Mouse (Mus musculus): ENCODE data around the gene Nrg3.
"Not testable (repeated sequence)": the region's sequence is repeated elsewhere in the genome, so short reads cannot be mapped to it uniquely, and the experiment has no call there.

Nrg3 gene

DNA sequence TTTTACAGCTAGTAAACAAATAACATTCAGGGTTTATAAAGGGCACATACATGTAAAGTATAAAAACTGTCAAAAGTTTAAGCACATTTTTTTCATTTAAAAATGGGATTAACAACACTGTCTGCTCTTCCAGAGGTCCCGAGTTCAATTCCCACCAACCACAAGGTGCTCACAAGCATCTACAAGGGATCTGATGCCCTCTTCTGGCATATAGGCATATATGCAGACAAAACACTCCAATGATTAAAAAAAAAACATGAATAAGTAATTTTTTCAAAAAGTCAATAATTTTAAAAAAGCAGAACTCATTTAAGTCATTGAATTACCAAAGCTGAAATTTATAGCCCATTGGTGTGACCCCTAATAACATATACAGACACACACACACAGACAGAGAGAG, 878.6 kb downstream of the Nrg3 start:
- no peak for DNase-seq

DNA sequence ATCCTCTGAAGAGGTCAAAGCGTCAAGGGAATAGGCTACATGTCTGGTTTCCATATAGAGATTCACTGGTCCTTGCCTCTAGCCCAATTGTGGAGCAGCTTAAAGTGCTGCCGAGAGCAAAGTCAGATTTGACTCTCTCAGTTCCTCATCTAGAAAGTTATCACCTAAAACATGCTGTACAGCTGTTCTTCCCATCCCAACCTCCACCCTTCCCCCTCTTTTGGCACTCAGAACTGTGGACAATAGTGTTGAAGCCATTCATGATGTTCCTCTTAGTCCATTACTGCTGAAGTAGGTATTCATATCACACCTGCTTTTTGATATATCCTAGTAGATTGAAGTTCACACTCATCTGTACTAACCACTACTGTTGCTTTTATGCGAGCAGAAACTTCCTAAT, 896.1 kb downstream of the Nrg3 start:
- DNase-seq = no peak

DNA sequence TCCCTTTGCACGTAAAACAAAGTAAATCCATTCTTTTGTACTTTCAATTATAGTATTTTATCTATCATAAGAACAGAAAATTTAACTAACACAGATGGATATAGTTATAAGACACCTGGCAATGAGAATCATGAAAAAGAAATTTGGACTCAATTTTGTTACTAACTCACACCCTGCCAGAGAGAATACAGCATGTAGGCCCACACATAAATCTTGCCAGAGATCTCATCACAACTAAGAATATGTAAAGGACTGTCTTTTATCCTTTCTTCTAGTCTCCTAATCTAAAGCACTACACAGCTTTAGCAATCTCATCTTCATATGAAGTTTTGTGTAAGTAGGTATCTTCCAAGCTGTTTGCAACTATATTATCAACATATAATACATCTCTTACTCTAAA, 904.7 kb downstream of the Nrg3 start:
- no peak for DNase-seq

DNA sequence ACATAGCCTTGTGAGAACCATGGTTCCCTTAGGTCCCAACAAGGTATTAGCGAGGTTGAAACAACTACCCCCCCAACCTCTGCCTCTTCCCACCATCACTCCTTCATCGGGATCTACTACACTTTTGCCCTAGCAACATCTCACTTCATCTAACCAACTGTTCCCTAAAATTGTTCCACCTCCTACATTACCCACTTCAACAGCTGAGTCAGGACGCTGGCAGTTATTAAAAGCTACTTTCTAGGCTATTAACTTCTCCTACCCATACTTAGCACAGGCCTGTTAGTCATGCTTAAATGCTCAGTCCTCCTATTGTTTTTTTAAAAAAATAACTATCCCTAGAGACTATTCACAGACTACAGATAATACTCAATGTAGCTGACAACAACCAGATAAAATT, 906.7 kb downstream of the Nrg3 start:
- no peak for DNase-seq

DNA sequence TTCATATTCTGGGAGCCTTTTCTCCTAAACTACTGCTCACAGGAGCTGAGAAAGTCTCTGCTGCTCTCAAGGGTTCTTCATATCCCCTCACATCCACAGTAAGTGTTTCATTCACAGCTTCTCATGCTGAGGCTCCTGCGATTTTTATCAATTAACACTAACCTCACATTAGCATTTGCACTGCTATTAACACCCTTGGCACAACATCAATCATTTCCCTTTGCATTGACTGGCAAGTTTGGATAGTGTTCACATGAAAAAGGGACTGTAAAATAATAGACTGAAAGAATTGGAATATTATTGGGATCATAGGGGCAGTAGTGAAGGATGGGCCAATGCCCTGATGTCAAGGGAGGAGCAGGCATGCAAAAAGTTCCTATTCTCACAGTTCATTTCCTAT, 918.3 kb downstream of the Nrg3 start:
- no peak for DNase-seq

DNA sequence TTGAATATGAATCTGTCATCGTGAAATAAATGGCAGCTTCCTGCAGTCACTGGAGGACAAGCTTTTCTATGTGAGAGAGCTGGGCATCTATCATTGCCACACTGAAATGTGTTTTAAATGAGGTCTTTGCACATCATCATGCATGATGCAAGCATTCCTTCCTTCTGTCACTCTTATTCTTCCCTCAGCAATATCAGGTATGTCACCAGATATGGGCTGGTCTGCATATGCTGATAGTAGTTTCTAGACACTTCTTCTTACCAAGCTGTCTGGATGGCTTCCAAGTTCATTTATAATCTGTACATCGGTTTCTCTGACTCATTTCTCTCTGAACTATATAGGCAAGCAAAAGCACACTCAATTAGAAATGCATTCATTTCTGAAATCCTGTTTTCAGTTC, 925.6 kb downstream of the Nrg3 start:
- no peak for DNase-seq

DNA sequence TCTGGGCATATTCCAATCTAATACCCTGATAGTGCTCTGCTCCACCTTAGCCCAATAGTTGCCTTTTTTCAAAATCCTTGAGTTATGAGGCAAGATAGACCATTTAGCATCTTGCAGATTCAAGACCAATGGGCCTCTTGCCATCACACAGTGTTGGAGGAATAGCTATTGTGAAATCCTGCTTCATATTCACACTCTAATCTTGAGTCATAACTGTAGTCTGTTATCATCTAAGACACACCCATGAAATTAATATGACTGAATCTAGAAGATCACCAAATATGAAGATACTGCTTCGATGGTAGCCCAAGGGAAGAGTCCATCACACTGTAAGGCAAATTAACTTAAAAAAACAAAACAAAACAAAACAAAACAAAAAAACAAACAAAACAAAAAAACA, 937.7 kb downstream of the Nrg3 start:
- DNase-seq = no peak

DNA sequence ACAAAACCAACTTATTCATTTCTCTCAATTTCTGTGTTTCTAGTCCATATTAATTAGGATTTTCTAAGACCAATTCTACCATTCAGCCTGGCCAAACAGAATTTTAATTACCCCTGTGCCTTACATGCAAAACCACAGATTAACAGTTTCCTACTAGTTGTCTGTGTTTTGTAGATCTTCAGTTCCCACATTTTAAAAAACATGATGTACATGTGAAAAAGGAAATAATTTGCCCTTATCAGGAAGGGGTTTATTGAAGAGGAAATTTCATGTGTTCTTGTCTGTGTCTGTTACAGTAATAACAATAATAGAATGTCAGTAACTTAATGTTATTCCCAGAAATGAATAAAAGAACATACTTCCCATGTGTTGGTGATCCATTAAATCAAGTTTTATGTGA, 939.4 kb downstream of the Nrg3 start:
- DNase-seq = no peak

DNA sequence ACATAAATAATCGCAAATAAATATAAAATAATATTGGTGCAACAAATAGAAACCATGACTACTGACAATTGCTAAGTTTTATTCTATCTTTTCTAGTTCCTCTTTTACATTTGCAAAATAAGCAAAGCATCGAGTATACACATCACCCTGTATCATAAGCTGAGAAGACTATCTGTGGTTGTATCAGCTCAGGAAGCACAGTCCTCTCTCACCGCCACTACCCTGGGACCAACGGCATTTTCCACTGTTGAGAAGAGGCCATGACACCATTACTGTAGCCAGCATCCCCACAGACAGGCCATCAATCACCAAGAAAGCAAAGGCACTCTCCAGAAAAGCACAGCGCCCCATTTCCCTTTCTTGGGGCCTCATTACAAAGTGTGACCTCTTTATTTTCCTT, 956.7 kb downstream of the Nrg3 start:
- DNase-seq = no peak

DNA sequence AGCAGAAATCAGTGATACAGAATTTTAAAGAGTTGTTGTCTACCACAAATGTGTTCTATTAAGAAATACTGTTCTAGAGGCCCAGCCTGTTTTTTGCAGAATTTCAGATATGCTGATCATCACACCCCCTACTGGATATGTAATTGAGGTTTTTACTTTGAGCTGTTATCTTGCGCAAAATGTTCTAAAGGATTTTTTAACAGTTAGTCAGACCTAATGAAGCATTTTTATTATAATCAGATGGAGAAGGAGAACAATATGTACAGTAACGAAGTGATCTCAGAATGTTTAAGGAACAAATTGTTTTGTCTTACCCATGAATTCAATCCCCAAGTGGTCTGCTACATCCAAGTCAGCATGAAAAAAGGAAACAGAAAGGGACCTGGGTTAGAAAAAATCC, 963.9 kb downstream of the Nrg3 start:
- DNase-seq = no peak

DNA sequence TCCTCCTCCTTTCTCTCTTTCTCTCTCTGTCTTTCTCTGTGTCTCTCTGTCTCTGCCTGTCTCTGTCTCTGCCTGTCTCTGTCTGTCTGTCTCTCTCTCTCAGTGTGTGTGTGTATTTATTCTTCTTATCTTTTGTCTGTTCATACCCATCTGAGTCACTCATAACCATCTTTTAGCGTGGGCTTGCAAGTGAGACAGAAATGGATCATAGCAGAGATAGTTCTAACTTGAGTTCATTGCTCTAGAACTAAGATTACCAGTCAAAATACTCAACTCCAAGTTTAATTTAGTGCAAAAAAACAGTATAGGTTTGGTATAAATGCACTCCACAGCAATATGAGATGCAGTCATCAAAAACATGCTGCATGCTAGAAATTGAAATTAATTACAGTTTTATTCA, 977.9 kb downstream of the Nrg3 start:
- DNase-seq = no peak

DNA sequence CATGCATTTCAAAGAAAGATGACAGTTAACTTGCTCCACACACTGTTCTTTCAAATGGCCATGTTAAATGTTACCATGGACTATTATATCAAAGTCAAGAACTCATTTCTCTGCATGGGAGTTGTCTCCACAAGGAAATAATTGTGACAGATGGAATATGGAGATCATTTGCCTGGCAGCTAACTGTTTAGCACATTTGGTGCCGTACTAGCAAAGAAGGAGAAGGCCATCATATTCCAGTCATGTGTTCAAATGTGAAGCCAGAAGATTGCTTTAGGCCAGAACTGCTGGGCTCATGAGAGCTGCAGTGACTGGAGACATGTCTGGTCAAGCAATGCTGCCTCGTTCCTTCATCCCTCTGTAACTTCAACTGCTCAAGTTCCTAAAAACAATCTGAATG, 1025.8 kb downstream of the Nrg3 start:
- no peak for DNase-seq

DNA sequence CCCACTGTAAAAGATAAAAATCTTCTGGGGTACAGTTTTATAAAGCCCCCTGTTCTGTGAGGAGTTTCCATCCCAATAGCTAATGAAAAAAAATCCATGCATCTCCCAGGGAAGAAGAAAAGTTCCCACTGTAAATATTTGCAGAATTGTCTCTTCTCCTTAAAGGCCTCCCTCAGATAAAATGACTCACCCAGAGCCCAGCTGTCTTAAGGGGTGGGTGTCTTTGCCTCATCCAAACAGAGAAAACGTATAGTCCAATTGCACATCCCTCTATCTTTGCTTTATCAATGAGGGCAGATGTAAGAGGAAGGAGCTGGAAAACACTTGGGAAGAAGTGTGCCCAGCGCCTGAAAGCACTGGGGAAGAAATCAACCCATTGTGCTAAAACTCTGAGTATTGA, 1028.1 kb downstream of the Nrg3 start:
- no peak for DNase-seq

DNA sequence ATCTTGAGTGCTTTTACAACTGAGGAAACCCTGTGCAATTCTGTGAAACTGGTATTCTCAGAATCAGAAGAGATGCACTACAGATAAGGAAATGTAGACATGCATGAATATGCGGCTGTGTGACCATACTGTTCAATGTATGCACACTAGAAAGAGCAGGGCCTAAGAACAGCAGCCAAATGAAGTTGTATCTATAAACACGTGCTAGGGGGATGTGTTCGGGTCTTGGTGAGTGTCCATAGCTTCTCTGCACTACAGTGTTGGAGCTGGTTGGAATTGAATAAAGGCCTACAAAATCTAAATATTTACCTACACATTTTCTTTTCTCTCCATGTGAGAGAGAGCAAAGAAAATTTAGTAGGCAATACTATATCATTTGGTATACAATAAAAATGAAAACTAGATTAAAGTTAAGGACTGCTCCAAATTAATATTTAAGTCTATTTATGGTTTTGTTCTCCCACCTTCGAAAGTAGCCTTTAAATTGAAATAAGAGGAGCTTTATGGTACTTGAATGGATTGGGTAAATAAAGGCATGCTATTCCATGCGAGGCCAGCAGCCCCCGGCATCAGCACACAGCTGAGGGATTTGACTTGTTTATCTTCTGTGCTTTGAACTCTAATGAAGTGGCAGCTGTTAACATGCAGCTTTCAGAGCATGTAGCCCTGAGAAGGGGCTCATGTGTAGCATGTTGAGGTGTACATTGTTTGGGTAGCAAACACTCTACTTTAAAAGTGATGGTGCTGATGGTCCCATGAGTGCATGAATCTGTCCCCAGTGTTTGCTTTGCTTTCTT, 1038.9 kb downstream of the Nrg3 start:
- DNase-seq = no peak

DNA sequence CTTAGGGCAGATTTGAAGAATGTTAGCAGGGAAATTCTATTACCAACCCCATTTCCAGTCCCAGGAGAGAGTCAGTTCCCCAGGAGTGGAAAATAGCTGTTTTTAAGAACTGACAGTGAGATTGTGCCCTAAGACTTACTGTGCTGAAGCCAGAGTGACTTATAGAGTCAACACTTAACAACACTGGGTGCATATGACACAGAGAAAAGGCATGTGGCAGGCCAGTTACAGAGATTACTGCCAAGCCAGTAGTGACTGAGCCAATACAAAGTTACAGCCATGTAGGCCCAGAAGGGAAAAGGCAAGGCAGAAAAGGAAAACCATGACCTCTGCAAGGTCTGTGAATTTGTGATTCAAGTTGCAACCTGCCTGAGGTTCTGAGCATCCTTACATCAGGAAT, 1098.2 kb downstream of the Nrg3 start:
- no peak for DNase-seq

DNA sequence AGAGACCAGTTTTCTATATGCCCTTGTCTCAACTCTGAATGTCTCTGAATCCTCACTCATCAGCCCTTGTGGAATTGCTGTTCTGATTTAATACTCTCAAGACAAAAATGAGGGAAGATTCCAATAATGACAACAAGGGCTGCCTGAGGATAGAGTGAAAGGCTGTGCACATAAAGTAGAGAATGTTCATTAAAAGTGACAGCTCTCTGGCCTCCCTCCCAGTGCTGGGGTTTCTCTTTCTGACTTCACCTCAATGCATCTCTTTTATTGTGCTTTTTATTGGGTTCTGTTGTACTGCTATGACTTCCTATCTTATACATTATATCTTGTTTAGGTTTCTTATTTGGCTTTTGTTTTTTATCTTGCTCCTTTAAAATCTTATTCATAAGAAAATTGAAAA, 1131.9 kb downstream of the Nrg3 start:
- no peak for DNase-seq

DNA sequence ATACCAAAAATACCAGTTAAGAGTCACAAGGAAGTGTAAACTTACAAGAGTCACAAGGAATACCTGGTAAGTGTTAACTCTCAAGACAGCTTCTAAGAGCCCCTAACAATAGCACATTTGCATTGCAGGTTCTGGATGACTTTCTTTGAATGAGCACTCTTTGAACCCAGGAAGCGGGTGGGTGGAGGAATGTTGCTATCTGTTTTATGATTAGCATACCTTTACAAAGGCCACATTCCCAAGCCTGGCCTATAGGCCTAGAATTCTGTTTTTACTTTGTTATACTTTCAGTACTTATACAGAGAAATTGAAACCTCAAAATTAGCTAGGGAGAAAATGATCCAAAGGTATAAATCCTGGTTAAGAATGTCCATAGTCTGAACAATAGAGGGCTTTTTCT, 1150.0 kb downstream of the Nrg3 start:
- DNase-seq = not testable (repeated sequence)

DNA sequence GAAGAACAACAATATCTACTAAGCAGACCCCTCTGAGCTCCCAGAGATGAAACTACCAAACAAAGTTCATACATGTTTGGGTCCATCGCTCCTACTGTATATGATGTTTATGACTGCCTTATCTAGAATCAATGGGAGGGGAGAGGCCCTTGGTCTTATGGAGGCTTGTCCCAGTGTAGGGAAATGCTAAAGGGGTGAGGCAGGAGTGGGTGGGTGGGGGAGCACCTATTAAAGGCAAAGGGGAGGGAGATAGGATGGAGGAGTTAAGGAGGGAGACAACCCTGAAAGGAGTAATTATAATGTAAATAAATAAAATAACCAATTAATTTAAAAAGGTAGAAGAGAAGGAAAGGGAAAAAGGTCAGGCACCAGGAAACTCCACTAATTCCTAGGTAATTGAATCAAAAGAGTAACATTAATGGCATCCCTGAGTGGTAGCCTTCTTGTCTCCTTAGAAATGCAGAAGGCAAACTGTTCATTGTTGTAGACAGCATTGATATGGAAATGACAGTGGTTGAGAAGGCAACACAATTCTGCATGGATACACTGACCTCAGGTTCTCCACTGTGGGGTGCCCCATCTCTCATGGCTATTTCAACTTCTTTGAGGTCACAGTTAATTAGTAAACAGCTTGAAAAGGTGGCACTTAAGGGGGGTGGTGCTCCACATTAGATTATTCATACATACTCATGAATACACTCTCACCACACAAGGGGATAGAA, 1152.1 kb downstream of the Nrg3 start:
- DNase-seq = no peak

Measured in kidney, adult 8-10 months (tissue).